Mouse (Mus musculus) ES-Bruce4 (cell line): Measurements from ENCODE around the gene Ccdc71. TPM values are rescaled to one million over a fixed set of nuclear protein-coding genes. Genes with fewer than 3 reads are reported as not detected.

Source experiments
- H3K27ac ChIP-seq: 2 replicates; pipeline ENCODE4 v1.5.1; 2012; ENCODE audit warnings: low read length, inconsistent platforms; ENCODE audit not compliant: insufficient read depth
- H3K27me3 ChIP-seq: 2 replicates; pipeline ENCODE4 v1.6.1; 2012; ENCODE audit warnings: mild to moderate bottlenecking, low read length, inconsistent platforms; ENCODE audit not compliant: control insufficient read depth, poor library complexity, insufficient read depth, severe bottlenecking
- H3K36me3 ChIP-seq: 2 replicates; pipeline ENCODE4 v1.6.1; 2012; ENCODE audit warnings: inconsistent platforms, mild to moderate bottlenecking, low read length, moderate library complexity; ENCODE audit not compliant: control insufficient read depth, poor library complexity, insufficient read depth, severe bottlenecking
- H3K4me1 ChIP-seq: one replicate; pipeline ENCODE4 v1.8.1; 2011; ENCODE audit warnings: low read length; ENCODE audit not compliant: control insufficient read depth, insufficient read depth
- H3K4me3 ChIP-seq: 2 replicates; pipeline ENCODE4 v1.5.1; 2011; ENCODE audit warnings: low read depth, mild to moderate bottlenecking, low read length
- H3K9ac ChIP-seq: 2 replicates; pipeline ENCODE4 v1.6.1; 2012; ENCODE audit warnings: low read depth, mild to moderate bottlenecking, inconsistent platforms; ENCODE audit not compliant: poor library complexity, severe bottlenecking
- H3K9me3 ChIP-seq: replicated peaks from 2 replicates; pipeline ENCODE4 v1.6.1; 2012; ENCODE audit warnings: mild to moderate bottlenecking, low read length, inconsistent platforms; ENCODE audit not compliant: control insufficient read depth, poor library complexity, insufficient read depth, severe bottlenecking
- CTCF ChIP-seq: IDR thresholded peaks from one replicate; pipeline ENCODE4 v1.8.1; 2011; ENCODE audit warnings: low read depth, low read length
- EP300 ChIP-seq: IDR thresholded peaks from 2 replicates; pipeline ENCODE4 v1.6.1; 2011; ENCODE audit warnings: low read depth, low read length; ENCODE audit not compliant: insufficient read depth
- POLR2A ChIP-seq: IDR thresholded peaks from one replicate; pipeline ENCODE4 v1.8.1; 2011; ENCODE audit warnings: low read length; ENCODE audit not compliant: insufficient read depth
- polyA plus RNA-seq: library from polyadenylated mRNA; stranded (reverse); fragments of >200 nt; gene quantifications from 2 replicates; pipeline ENCODE4 v1.2.4, GENCODE M21; 2011; ENCODE audit warnings: low read depth; ENCODE audit not compliant: missing spikeins, insufficient read depth, insufficient read length

The Ccdc71 gene
- polyA plus RNA-seq, 1 experiment: 31.6 TPM

GRCm38 (mm10) chr9:108450292-108451169, 9.8 kb upstream of the Ccdc71 start:
- Histone ChIP-seq H3K36me3 (no peaks in the 10 kb centered on the region), H3K4me1 (peaks cover 2% of the 10 kb centered on the region), H3K27ac (no peak overlapping the region), H3K9ac (no peak overlapping the region), H3K9me3 (no peaks in the 10 kb centered on the region), H3K27me3 (no peaks in the 10 kb centered on the region), H3K4me3 (no peak overlapping the region)
- no peak for TF ChIP-seq CTCF
- TF ChIP-seq POLR2A: no peak
- TF ChIP-seq EP300: no peak

GRCm38 (mm10) chr9:108451170-108451493, 9.2 kb upstream of the Ccdc71 start:
- Histone ChIP-seq H3K36me3 (no peaks in the 10 kb centered on the region), H3K4me1 (peaks cover 7% of the 10 kb centered on the region), H3K27ac (no peak overlapping the region), H3K9me3 (no peaks in the 10 kb centered on the region), H3K9ac (no peak overlapping the region), H3K27me3 (no peaks in the 10 kb centered on the region), H3K4me3 (no peak overlapping the region)
- no peak for TF ChIP-seq EP300
- TF ChIP-seq CTCF: no peak
- TF ChIP-seq POLR2A: no peak

- H3K27ac ChIP-seq: no peak overlapping the region
- TF ChIP-seq EP300: no peak
- TF ChIP-seq POLR2A: no peak
- TF ChIP-seq CTCF: no peak
- H3K27me3 ChIP-seq: no peaks in the 10 kb centered on the region
- peak overlapping the region; percentile 69 for H3K4me3 ChIP-seq
- peaks cover 7% of the 10 kb centered on the region for H3K4me1 ChIP-seq
- H3K36me3 ChIP-seq: no peaks in the 10 kb centered on the region
- H3K9ac ChIP-seq: peak overlapping the region; percentile 72
- no peaks in the 10 kb centered on the region for H3K9me3 ChIP-seq
Measured at GRCm38 (mm10) chr9:108451519-108452160, 8.7 kb upstream of the Ccdc71 start.

- H3K4me3 ChIP-seq: peak overlapping the region; percentile 69
- no peaks in the 10 kb centered on the region for H3K9me3 ChIP-seq
- H3K4me1 ChIP-seq: peaks cover 7% of the 10 kb centered on the region
- TF ChIP-seq EP300 (no peak), POLR2A (no peak), CTCF (peak; percentile 78)
- H3K27ac ChIP-seq: no peak overlapping the region
- H3K9ac ChIP-seq: peak overlapping the region; percentile 72
- H3K27me3 ChIP-seq: no peaks in the 10 kb centered on the region
- H3K36me3 ChIP-seq: no peaks in the 10 kb centered on the region
Measured at GRCm38 (mm10) chr9:108452291-108452906, 7.9 kb upstream of the Ccdc71 start.

GRCm38 (mm10) chr9:108452911-108453310, 7.4 kb upstream of the Ccdc71 start:
- Histone ChIP-seq H3K36me3 (no peaks in the 10 kb centered on the region), H3K4me3 (no peak overlapping the region), H3K9me3 (no peaks in the 10 kb centered on the region), H3K27me3 (no peaks in the 10 kb centered on the region), H3K9ac (no peak overlapping the region), H3K4me1 (peaks cover 8% of the 10 kb centered on the region), H3K27ac (no peak overlapping the region)
- TF ChIP-seq POLR2A (no peak), EP300 (no peak), CTCF (no peak)

GRCm38 (mm10) chr9:108453458-108453857, 6.9 kb upstream of the Ccdc71 start:
- Histone ChIP-seq H3K9ac (no peak overlapping the region), H3K9me3 (no peaks in the 10 kb centered on the region), H3K27me3 (no peaks in the 10 kb centered on the region), H3K36me3 (no peaks in the 10 kb centered on the region), H3K27ac (no peak overlapping the region), H3K4me1 (peaks cover 8% of the 10 kb centered on the region), H3K4me3 (no peak overlapping the region)
- TF ChIP-seq EP300 (no peak), POLR2A (no peak), CTCF (no peak)
